Mouse (Mus musculus): ENCODE results near the gene Letmd1. TPM values are rescaled to one million over a fixed set of nuclear protein-coding genes. Genes with fewer than 3 reads are reported as not detected.
"Not testable (repeated sequence)": the region's sequence is repeated elsewhere in the genome, so short reads cannot be mapped to it uniquely, and the experiment has no call there.

Letmd1 gene
- total and polyA plus RNA-seq, 3 experiments = 13.0 to 32.3 (median 13.1) TPM

- 74% methylated on average over 3 of the region's 3 CpGs for WGBS
- no peaks in the 10 kb centered on the region for H3K36me3 ChIP-seq (ENCODE audit: control insufficient read depth, insufficient read depth, low read length)
- H3K9ac ChIP-seq (ENCODE audit: low read depth, low read length) = no peak overlapping the region
- no peak overlapping the region for H3K4me3 ChIP-seq
- TF ChIP-seq CTCF (IDR thresholded peaks at IDR 0.05) = no peak
- no peak for TF ChIP-seq POLR2A (IDR thresholded peaks at IDR 0.05; ENCODE audit: insufficient read depth, low read depth, low read length)
- no peak for TF ChIP-seq EP300 (IDR thresholded peaks at IDR 0.05; ENCODE audit: insufficient read depth, low read depth, low read length)
- no peak overlapping the region for H3K27ac ChIP-seq
- H3K79me2 ChIP-seq (replicated peaks; ENCODE audit: control insufficient read depth, insufficient read depth, low read length) = peaks cover under 1% of the 10 kb centered on the region
- intact Hi-C loops (cut with DNase I) = no loop called here
- H3K4me1 ChIP-seq (ENCODE audit: control insufficient read depth, insufficient read depth, low read length) = peaks cover 2% of the 10 kb centered on the region; the same call in 1 of the 2 replicates
- no peaks in the 10 kb centered on the region for H3K27me3 ChIP-seq (ENCODE audit: control insufficient read depth, insufficient read depth, low read length)
- peak; percentile 47 to 63 for DNase-seq
These were observed 16.8 kb downstream of the Letmd1 start for GRCm38 (mm10) chr15:100485576-100485975.

DNA sequence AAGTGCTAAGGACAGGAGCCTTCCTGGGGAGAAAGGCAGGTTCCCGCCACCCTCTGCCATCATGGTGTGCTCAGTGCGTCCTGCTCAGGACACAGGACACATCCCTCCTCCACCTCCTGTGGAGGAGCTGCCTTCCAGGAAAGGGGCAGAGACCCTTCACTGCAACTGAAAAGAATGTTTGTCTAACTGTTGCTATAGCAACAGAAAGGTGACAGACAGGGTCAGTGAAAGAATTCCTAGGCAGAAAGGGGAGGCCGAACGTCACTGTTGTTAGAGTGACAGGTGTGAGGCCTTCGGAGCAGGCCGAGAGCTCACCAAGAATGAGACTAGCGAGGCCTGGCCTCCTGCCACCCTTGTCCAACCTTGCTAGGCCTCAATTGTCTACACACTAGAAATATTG lies 17.6 kb downstream of the Letmd1 start:
- WGBS = 79% methylated on average over 7 of the region's 7 CpGs
- TF ChIP-seq POLR2A (IDR thresholded peaks at IDR 0.05; ENCODE audit: insufficient read depth, low read depth, low read length) = no peak
- TF ChIP-seq EP300 (IDR thresholded peaks at IDR 0.05; ENCODE audit: insufficient read depth, low read depth, low read length) = no peak
- TF ChIP-seq CTCF (IDR thresholded peaks at IDR 0.05) = no peak
- DNase-seq = no peak
- Histone ChIP-seq H3K79me2 (replicated peaks; ENCODE audit: control insufficient read depth, insufficient read depth, low read length) (peaks cover 2% of the 10 kb centered on the region), H3K27ac (no peak overlapping the region), H3K4me1 (ENCODE audit: control insufficient read depth, insufficient read depth, low read length) (peaks cover 3% of the 10 kb centered on the region; the same call in 1 of the 2 replicates), H3K4me3 (no peak overlapping the region), H3K27me3 (ENCODE audit: control insufficient read depth, insufficient read depth, low read length) (no peaks in the 10 kb centered on the region), H3K9ac (ENCODE audit: low read depth, low read length) (no peak overlapping the region), H3K36me3 (ENCODE audit: control insufficient read depth, insufficient read depth, low read length) (no peaks in the 10 kb centered on the region)
- intact Hi-C loops (cut with DNase I) = no loop called here

- TF ChIP-seq CTCF (IDR thresholded peaks at IDR 0.05) (no peak), EP300 (IDR thresholded peaks at IDR 0.05; ENCODE audit: insufficient read depth, low read depth, low read length) (no peak), POLR2A (IDR thresholded peaks at IDR 0.05; ENCODE audit: insufficient read depth, low read depth, low read length) (no peak)
- Histone ChIP-seq H3K4me3 (no peak overlapping the region), H3K79me2 (replicated peaks; ENCODE audit: control insufficient read depth, insufficient read depth, low read length) (peaks cover 2% of the 10 kb centered on the region), H3K9ac (ENCODE audit: low read depth, low read length) (no peak overlapping the region), H3K36me3 (ENCODE audit: control insufficient read depth, insufficient read depth, low read length) (no peaks in the 10 kb centered on the region), H3K27me3 (ENCODE audit: control insufficient read depth, insufficient read depth, low read length) (no peaks in the 10 kb centered on the region), H3K4me1 (ENCODE audit: control insufficient read depth, insufficient read depth, low read length) (peaks cover 3% of the 10 kb centered on the region; the same call in 1 of the 2 replicates), H3K27ac (no peak overlapping the region)
- 81% methylated on average over 2 of the region's 2 CpGs for WGBS
- DNase-seq = no peak
- intact Hi-C loops (cut with DNase I) = no loop called here
These were observed 18.2 kb downstream of the Letmd1 start for GRCm38 (mm10) chr15:100487050-100487449.

DNA sequence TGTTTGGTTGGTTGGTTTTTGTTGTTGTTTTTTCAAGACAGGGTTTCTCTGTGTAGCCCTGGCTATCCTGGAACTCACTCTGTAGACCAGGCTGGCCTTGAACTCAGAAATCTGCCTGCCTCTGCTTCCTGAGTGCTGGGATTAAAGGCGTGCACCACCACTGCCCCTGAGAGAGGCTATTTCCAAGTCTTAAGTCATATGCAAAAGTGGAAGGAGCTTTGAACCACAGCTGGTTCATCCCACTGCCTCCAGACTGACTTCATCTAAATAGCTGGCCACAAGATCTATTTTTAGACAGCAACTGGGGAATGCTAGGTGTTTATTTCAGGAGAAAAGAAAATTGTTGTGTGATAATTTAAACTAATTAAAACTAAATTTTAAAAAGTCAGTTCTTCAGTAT lies 19.5 kb downstream of the Letmd1 start:
- H3K4me1 ChIP-seq (ENCODE audit: control insufficient read depth, insufficient read depth, low read length); DNase-seq; H3K27ac ChIP-seq; H3K36me3 ChIP-seq (ENCODE audit: control insufficient read depth, insufficient read depth, low read length); intact Hi-C loops (cut with DNase I); H3K4me3 ChIP-seq; H3K79me2 ChIP-seq (replicated peaks; ENCODE audit: control insufficient read depth, insufficient read depth, low read length); H3K9ac ChIP-seq (ENCODE audit: low read depth, low read length); H3K27me3 ChIP-seq (ENCODE audit: control insufficient read depth, insufficient read depth, low read length): not testable (repeated sequence)
- WGBS = 40% methylated on average over 1 of the region's 1 CpGs

DNA sequence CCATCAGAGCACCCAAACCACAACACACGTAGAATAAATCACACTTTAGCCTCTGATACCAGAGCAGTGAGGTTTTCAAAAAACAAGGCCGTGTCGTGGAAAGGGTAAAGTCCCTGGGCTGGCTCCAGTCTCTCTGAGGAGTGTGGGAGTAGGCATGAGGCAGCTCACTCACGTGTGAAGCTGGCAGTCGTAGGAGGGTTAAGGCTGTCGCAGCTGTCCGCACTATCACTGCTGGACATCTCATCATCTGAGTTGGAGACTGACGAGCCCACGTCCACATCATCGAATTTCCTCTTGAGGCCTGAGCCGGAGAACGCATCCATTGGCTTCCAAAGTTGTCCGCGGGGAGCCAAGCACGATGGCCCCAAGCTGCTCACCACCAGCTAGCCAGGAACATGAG lies 20.4 kb downstream of the Letmd1 start:
- intact Hi-C loops (cut with DNase I) = no loop called here
- H3K4me1 ChIP-seq (ENCODE audit: control insufficient read depth, insufficient read depth, low read length) = peaks cover 4% of the 10 kb centered on the region
- peaks cover 2% of the 10 kb centered on the region for H3K79me2 ChIP-seq (replicated peaks; ENCODE audit: control insufficient read depth, insufficient read depth, low read length)
- DNase-seq = no peak
- no peak for TF ChIP-seq CTCF (IDR thresholded peaks at IDR 0.05)
- no peak for TF ChIP-seq EP300 (IDR thresholded peaks at IDR 0.05; ENCODE audit: insufficient read depth, low read depth, low read length)
- TF ChIP-seq POLR2A (IDR thresholded peaks at IDR 0.05; ENCODE audit: insufficient read depth, low read depth, low read length) = no peak
- H3K36me3 ChIP-seq (ENCODE audit: control insufficient read depth, insufficient read depth, low read length) = no peaks in the 10 kb centered on the region
- no peak overlapping the region for H3K27ac ChIP-seq
- no peak overlapping the region for H3K4me3 ChIP-seq
- no peaks in the 10 kb centered on the region for H3K27me3 ChIP-seq (ENCODE audit: control insufficient read depth, insufficient read depth, low read length)
- no peak overlapping the region for H3K9ac ChIP-seq (ENCODE audit: low read depth, low read length)
- 63% methylated on average over 15 of the region's 15 CpGs for WGBS

GRCm38 (mm10) chr15:100491966-100492365 lies 23.1 kb downstream of the Letmd1 start:
- DNase-seq = no peak
- H3K4me3 ChIP-seq = no peak overlapping the region
- H3K27ac ChIP-seq = no peak overlapping the region
- no peaks in the 10 kb centered on the region for H3K27me3 ChIP-seq (ENCODE audit: control insufficient read depth, insufficient read depth, low read length)
- H3K36me3 ChIP-seq (ENCODE audit: control insufficient read depth, insufficient read depth, low read length) = no peaks in the 10 kb centered on the region
- H3K4me1 ChIP-seq (ENCODE audit: control insufficient read depth, insufficient read depth, low read length) = peaks cover 6% of the 10 kb centered on the region
- peaks cover 5% of the 10 kb centered on the region for H3K79me2 ChIP-seq (replicated peaks; ENCODE audit: control insufficient read depth, insufficient read depth, low read length)
- WGBS = 75% methylated on average over 9 of the region's 9 CpGs
- intact Hi-C loops (cut with DNase I) = loop anchor here (5.0 kb wide), 1 partner anchor 60 kb away; the partner anchor contains the start of gene Tfcp2
- TF ChIP-seq EP300 (IDR thresholded peaks at IDR 0.05; ENCODE audit: insufficient read depth, low read depth, low read length) = no peak
- no peak for TF ChIP-seq CTCF (IDR thresholded peaks at IDR 0.05)
- no peak for TF ChIP-seq POLR2A (IDR thresholded peaks at IDR 0.05; ENCODE audit: insufficient read depth, low read depth, low read length)
- no peak overlapping the region for H3K9ac ChIP-seq (ENCODE audit: low read depth, low read length)

All from heart, adult 2 months (tissue).